14 mouse cellular contexts compared by ENCODE assay signal in the genomic region with DNA sequence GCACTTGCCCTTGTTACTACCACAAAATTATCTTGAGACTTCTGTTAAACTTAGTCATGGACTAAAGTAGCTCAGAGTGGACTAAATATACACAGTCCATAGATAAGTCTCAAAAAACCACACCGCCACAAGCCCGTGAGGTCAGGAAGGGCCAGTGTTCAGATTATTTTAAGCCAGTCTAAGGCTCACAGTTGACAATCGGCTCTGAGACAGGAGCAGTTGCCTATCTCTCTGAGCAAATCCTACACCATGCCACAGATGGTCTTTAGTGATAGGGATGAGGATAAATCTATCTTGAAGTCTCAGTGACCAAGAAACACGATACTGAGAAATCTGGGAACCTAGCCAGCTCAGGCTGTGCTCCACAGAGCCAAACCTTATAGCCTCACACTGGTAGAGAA. TPM values are rescaled to one million over a fixed set of nuclear protein-coding genes. Genes with fewer than 3 reads are reported as not detected.
DNase-seq lines count a peak whose midpoint lies in the region; ATAC-seq and TF ChIP-seq lines count a peak whose summit lies in the region.
"Had no signal": no experiment of that assay in that cellular context is flagged by ENCODE, and none has a peak within 500 bp of the region (broad histone marks: within the 10 kb centered on the region; RNA-seq: fewer than 3 reads in every experiment).

No protein-coding gene starts in this region.

- TF ChIP-seq POLR2A in thymus, adult 2 months (IDR thresholded peaks at IDR 0.05; ENCODE audit: control insufficient read depth, extremely low read depth, insufficient read depth, low read length, poor library complexity), result no peak

- H3K9ac ChIP-seq in midbrain, embryonic 11.5 days (ENCODE audit: low read length), result no peak overlapping the region
- no peak overlapping the region for H3K9ac ChIP-seq in midbrain, embryonic 13.5 days (replicated peaks)
- no peak overlapping the region for H3K9ac ChIP-seq in heart, embryonic 13.5 days
- H3K9ac ChIP-seq: limb, embryonic 13.5 days had no signal

- H3K4me1 ChIP-seq in midbrain, embryonic 11.5 days (ENCODE audit: control insufficient read depth, insufficient read depth, low read length), result peaks cover 6% of the 10 kb centered on the region
- peaks cover 9% of the 10 kb centered on the region for H3K4me1 ChIP-seq in midbrain, embryonic 13.5 days (replicated peaks)
- peaks cover 31% of the 10 kb centered on the region for H3K4me1 ChIP-seq in heart, embryonic 13.5 days
- H3K4me1 ChIP-seq in thymus, adult 2 months (replicated peaks; ENCODE audit: control insufficient read depth, insufficient read depth, low read length), result no peaks in the 10 kb centered on the region

- no peak for TF ChIP-seq CTCF in thymus, adult 2 months (IDR thresholded peaks at IDR 0.05; ENCODE audit: borderline replicate concordance, control insufficient read depth, extremely low read depth, insufficient read depth, low read length, poor library complexity)

- H3K9me3 ChIP-seq in midbrain, embryonic 11.5 days (ENCODE audit: control insufficient read depth, low read length), result no peaks in the 10 kb centered on the region
- H3K9me3 ChIP-seq in midbrain, embryonic 13.5 days, result no peaks in the 10 kb centered on the region
- peaks cover 7% of the 10 kb centered on the region; the same call in 1 of the 2 replicates for H3K9me3 ChIP-seq in heart, embryonic 13.5 days

- WGBS in midbrain, embryonic 11.5 days, result 92% methylated on average over 4 of the region's 4 CpGs
- WGBS in midbrain, embryonic 13.5 days, result 88% methylated on average over 4 of the region's 4 CpGs
- WGBS in heart, embryonic 13.5 days, result 11% methylated on average over 4 of the region's 4 CpGs
- WGBS in thymus, adult 2 months, result 63% methylated on average over 4 of the region's 4 CpGs

- H3K4me3 ChIP-seq in midbrain, embryonic 11.5 days (ENCODE audit: low read depth, low read length), result no peak overlapping the region
- no peak overlapping the region for H3K4me3 ChIP-seq in midbrain, embryonic 13.5 days (replicated peaks)
- H3K4me3 ChIP-seq in heart, embryonic 13.5 days, result no peak overlapping the region
- H3K4me3 ChIP-seq in thymus, adult 2 months (ENCODE audit: control insufficient read depth, insufficient read depth, low read length), result no peak overlapping the region
- H3K4me3 ChIP-seq: layer of hippocampus, adult 2 months; limb, embryonic 13.5 days had no signal

- peak; percentile 69 for DNase-seq in midbrain, embryonic 11.5 days (ENCODE audit: low spot score, missing footprints)
- peak; percentile 32 for DNase-seq in c-Kit-positive CD71-negative TER-119-negative erythroid progenitor cells, embryonic 14.5 days (ENCODE audit: low read depth)
- DNase-seq in thymus, postnatal 4 days, result no peak
- no peak for DNase-seq in thymus, adult 2 months
- DNase-seq: adrenal gland, postnatal 10 days; cerebellum, postnatal 36 days; gastrocnemius, postnatal 10 days; right cerebral cortex, postnatal 14 days had no signal

- H3K27me3 ChIP-seq in midbrain, embryonic 11.5 days (ENCODE audit: control insufficient read depth, insufficient read depth, low read length), result no peaks in the 10 kb centered on the region
- H3K27me3 ChIP-seq in midbrain, embryonic 13.5 days, result peaks cover 4% of the 10 kb centered on the region; the same call in 1 of the 2 replicates
- no peaks in the 10 kb centered on the region for H3K27me3 ChIP-seq in heart, embryonic 13.5 days (replicated peaks)
- no peaks in the 10 kb centered on the region for H3K27me3 ChIP-seq in thymus, adult 2 months (ENCODE audit: control insufficient read depth, insufficient read depth, low read length)
- H3K27me3 ChIP-seq: limb, embryonic 13.5 days had no signal

- no peaks in the 10 kb centered on the region for H3K36me3 ChIP-seq in midbrain, embryonic 11.5 days (ENCODE audit: control insufficient read depth, insufficient read depth, low read length)
- H3K36me3 ChIP-seq in midbrain, embryonic 13.5 days, result no peaks in the 10 kb centered on the region
- no peaks in the 10 kb centered on the region for H3K36me3 ChIP-seq in heart, embryonic 13.5 days
- no peaks in the 10 kb centered on the region for H3K36me3 ChIP-seq in thymus, adult 2 months (ENCODE audit: control insufficient read depth, insufficient read depth, low read length)
- H3K36me3 ChIP-seq: limb, embryonic 13.5 days had no signal

- H3K4me2 ChIP-seq in midbrain, embryonic 11.5 days, result no peak overlapping the region
- H3K4me2 ChIP-seq in midbrain, embryonic 13.5 days (replicated peaks), result no peak overlapping the region
- H3K4me2 ChIP-seq in heart, embryonic 13.5 days, result peak overlapping the region; percentile 43
- H3K4me2 ChIP-seq: limb, embryonic 13.5 days had no signal

- no peak for ATAC-seq in midbrain, embryonic 11.5 days (ENCODE audit: low FRiP score)
- no peak for ATAC-seq in midbrain, embryonic 13.5 days
- ATAC-seq in heart, embryonic 13.5 days (ENCODE audit: extremely low read depth, insufficient number of reproducible peaks, low FRiP score, low TSS enrichment), result no peak
- ATAC-seq in megakaryocyte progenitor cell, adult 5-6 weeks (replicated peaks; ENCODE audit: poor library complexity), result peak; percentile 63
- ATAC-seq: intestine, embryonic 16.5 days had no signal

- no peak overlapping the region for H3K27ac ChIP-seq in midbrain, embryonic 11.5 days (ENCODE audit: low read depth, low read length)
- H3K27ac ChIP-seq in midbrain, embryonic 13.5 days, result no peak overlapping the region
- peak overlapping the region; percentile 85 for H3K27ac ChIP-seq in heart, embryonic 13.5 days (replicated peaks)
- no peak overlapping the region for H3K27ac ChIP-seq in thymus, adult 2 months (ENCODE audit: control insufficient read depth, insufficient read depth, low read length)
- H3K27ac ChIP-seq: layer of hippocampus, adult 2 months; limb, embryonic 13.5 days had no signal

RNA-seq across cellular contexts. Expression of a gene that starts 3.0 kb away (rescaled TPM):
- 76.6 and 82.4 TPM in 2 replicates for polyA plus RNA-seq in midbrain, embryonic 11.5 days (2014; fragmentation: Nextera tagmentation; extraction: Ambion mirVana)
- polyA plus RNA-seq in midbrain, embryonic 13.5 days (2015; fragmentation: Nextera tagmentation; extraction: Ambion mirVana), result 67.4 and 77.3 TPM in 2 replicates
- polyA plus RNA-seq in heart, embryonic 13.5 days (2015; fragmentation: Nextera tagmentation; extraction: Ambion mirVana), result 56.6 and 61.5 TPM in 2 replicates
- 43.0 and 47.1 TPM in 2 replicates for total RNA-seq in megakaryocyte progenitor cell, adult 5-6 weeks (2015)
- 41.0 and 46.7 TPM in 2 replicates for total RNA-seq in megakaryocyte progenitor cell, adult 5-6 weeks (2017)
- 44.9 and 45.3 TPM in 2 replicates for polyA plus RNA-seq in thymus, adult 2 months (2012; rRNA removed)

RNA-seq across cellular contexts. Expression of a gene that starts 38.0 kb away (rescaled TPM):
- polyA plus RNA-seq in midbrain, embryonic 11.5 days (2014; fragmentation: Nextera tagmentation; extraction: Ambion mirVana), result 91.4 and 93.6 TPM in 2 replicates
- 36.3 and 37.5 TPM in 2 replicates for polyA plus RNA-seq in midbrain, embryonic 13.5 days (2015; fragmentation: Nextera tagmentation; extraction: Ambion mirVana)
- polyA plus RNA-seq in heart, embryonic 13.5 days (2015; fragmentation: Nextera tagmentation; extraction: Ambion mirVana), result 34.6 and 36.1 TPM in 2 replicates
- total RNA-seq in megakaryocyte progenitor cell, adult 5-6 weeks (2015), result 59.5 and 62.3 TPM in 2 replicates
- total RNA-seq in megakaryocyte progenitor cell, adult 5-6 weeks (2017), result 73.7 and 77.4 TPM in 2 replicates
- 30.9 and 37.7 TPM in 2 replicates for polyA plus RNA-seq in thymus, adult 2 months (2012; rRNA removed)

Comparison
In these comparisons a context has a peak if more than half of its experiments do, and no peak if none do; other contexts are left out.
1. DNase-seq: peak in midbrain, embryonic 11.5 days (single experiment) and c-Kit-positive CD71-negative TER-119-negative erythroid progenitor cells, embryonic 14.5 days (single experiment); none in thymus, postnatal 4 days (single experiment) and thymus, adult 2 months (single experiment).